Mouse (Mus musculus) testis, postnatal 14 days (tissue): ENCODE measurements around the gene Timeless.
A peak's percentile ranks its signal among the peaks of the same experiment; 100 is the strongest.

Source experiments
- DNase-seq: peaks from one replicate; pipeline ENCODE4 v3.0.0; 2021; ENCODE audit warnings: low spot score

Timeless gene

GRCm38 (mm10) chr10:128297221-128297620 lies 65.4 kb downstream of the Timeless start:
- no peak for DNase-seq

GRCm38 (mm10) chr10:128297622-128298021 lies 65.8 kb downstream of the Timeless start:
- DNase-seq = peak; percentile 47

- no peak for DNase-seq
Measured at GRCm38 (mm10) chr10:128298243-128298642, 66.4 kb downstream of the Timeless start.

- DNase-seq = no peak
Measured at GRCm38 (mm10) chr10:128298702-128299171, 66.9 kb downstream of the Timeless start, which contains the start of gene Il23a. Gene Il23a, minus strand, starts transcription at chr10:128298752.

GRCm38 (mm10) chr10:128302357-128302756 lies 70.5 kb downstream of the Timeless start:
- DNase-seq = no peak
